Mouse (Mus musculus) liver, adult (tissue): Measurements from ENCODE around the gene Cd79a.

Source experiments
- GATA4 ChIP-seq: IDR thresholded peaks from 2 replicates; pipeline ENCODE4 v1.6.1; 2014; ENCODE audit warnings: mild to moderate bottlenecking, low read length; ENCODE audit not compliant: insufficient replicate concordance

Cd79a gene

DNA sequence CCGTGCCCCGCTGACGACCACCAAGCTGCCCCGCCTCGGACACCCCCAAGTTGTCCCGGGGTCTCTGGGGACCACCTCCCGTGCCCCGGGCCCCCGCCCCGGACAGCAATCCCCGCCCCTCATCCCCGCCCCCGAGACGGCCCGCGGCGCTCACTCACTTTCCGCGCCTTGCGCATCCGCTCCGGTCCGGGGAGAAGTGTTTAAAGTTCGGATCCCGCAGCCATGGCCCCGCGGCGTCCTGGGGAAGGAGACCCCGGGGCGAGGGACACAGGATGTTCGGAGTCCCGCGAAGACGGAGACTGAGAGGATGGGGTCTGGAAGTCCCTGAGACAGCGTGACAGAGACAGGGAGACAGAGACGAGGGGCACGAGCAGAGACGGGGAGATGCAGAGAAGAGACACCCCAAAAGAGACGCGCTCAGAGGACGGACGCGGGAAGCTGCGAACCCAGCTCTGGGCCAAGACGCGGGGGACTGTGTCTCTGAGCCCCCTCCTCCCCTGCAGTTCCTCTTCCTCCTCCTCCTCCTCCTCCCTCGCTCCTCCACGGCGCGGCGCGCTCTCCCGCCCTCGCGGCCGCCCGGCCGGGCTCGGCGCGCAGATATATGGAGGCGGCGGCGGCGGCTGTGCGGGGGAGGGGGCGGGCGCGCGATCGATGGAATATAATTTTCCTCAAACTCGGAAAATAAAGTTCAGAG lies 47.2 kb downstream of the Cd79a start, which contains the start of gene Gm4881:
TSS of gene Gm4881 (minus strand) at position 238 of the 694 bp plus-strand sequence.
- no peak for TF ChIP-seq GATA4

DNA sequence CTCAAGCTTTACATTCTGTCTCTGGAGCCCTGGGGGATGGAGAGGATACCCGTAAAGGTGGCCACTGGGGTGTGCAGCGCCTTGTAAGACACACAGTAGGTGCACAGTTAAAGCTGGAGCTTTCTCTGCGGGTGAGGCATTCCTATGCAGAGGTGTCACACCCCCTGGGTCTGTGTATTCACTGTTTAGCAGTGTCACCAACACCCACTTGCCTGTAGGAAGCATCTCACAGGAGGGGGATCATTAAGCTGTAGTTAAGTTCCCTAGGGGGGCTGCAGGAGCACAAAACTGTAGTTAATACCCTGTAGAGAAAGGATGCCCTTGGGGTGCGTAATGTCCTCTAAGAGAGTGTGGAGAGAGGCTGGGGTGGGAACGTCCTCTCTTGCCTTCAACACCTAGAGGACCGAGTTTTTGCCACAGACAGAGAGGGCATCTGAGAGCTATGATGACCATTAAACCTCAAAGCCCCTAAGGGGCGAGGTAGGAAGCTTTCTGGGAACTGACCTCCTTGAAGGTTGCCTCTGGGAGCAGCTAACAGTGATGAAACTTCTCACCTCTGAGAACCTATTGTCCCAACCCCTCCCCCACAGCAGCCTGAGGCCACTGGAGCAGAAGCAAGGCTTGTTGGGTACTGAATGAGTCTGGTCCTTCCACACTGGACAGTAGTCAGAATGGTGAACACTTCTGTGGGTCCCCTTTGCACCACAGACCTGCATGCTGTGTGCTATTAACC lies 50.3 kb downstream of the Cd79a start:
- TF ChIP-seq GATA4, result no peak

DNA sequence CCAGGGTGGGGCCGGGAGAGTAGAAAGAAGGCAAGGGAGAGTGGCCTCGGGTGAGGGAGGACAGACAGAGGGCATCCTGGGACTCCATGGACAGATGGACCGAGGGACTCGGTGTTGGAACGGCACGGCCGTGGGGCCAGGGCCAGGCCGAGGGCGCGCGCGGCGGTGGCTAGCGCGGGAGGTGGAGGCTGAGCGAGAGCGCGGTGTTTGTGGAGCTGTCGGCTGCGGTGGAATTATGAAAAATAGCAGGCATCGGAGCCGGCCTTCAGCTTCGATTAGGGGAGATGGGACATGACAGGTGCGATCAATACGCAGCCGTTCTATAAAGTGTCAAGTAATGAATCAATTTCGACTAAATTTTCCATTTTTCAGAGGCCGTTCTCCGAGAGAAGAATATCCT lies 51.6 kb downstream of the Cd79a start:
- no peak for TF ChIP-seq GATA4

DNA sequence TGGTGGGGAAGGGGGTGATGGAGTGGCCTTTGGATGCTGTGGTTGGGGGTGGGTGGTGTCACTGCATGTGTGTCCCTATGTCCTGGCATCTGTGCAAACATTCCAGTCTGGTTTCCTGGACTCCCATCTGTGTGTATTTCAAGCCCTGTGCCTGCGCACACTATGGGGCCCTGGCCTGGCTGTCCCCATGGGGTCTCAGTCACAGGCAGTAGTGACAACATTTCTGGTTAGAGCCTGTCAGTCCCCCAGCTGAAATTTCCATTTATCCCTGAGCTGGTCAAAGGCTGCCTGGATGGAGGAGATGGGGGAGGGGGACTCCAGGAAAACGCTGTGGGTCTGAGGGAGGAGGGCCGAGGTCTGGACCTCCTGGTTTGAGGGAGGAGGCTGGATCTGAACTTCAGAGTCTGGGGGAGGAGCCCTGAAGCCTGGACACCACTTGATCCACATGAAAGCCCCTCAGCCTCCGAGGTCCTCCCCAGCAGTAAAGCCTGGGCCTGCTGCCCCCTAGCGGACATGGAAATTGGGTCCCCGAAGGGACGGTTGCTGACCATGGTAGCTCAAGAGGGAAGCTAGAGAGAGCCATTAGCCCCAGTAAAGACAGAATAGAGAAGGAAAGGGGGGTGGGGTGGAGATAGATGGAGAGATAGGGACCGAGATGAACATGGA lies 52.9 kb downstream of the Cd79a start:
- no peak for TF ChIP-seq GATA4
